Mouse (Mus musculus) left cerebral cortex, postnatal 36 days (tissue): ENCODE measurements around the gene Lmntd1. TPM values are rescaled to one million over a fixed set of nuclear protein-coding genes. Genes with fewer than 3 reads are reported as not detected.
A peak's percentile ranks its signal among the peaks of the same experiment; 100 is the strongest.

ENCODE experiments used
- DNase-seq, 2 experiments: peaks; one replicate each; pipeline ENCODE4 v3.0.0; 2021 to 2022; ENCODE audit warnings: low spot score in 2 of 2, mixed read lengths in 1 of 2
- intact Hi-C: fragments of 180-260 bp; cut with DNase I; formaldehyde crosslinking; loops from one replicate; pipeline ENCODE4 v1.15.1; 2025
- total RNA-seq, 2 experiments: library from RNA; stranded (reverse); gene quantifications; 2 replicates each; pipeline ENCODE4 v1.2.3; 2021

Lmntd1 gene
- total RNA-seq, 2 experiments from 2014 or later: 1.0 to 1.9 TPM

DNA sequence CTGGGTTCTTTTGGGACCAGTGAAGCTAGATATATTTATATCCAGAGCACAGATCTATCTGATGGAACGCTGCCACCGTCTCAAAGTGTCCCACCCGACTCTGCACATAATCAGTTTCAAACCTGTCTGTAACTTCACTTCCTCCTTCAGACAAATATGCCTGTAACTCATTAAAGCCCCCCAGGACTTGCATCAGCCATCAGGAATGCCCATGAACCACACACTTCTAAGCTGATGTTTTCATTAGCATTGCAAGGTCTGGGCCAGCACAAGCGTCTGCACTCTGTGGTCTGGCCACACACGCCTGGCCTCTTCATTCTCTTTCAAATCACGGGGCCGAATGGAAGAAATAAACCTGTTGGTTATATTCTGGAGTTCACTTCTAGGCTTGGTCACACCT is 250.4 kb downstream of the Lmntd1 start:
- intact Hi-C loops: no loop called here
- no peak for DNase-seq

DNA sequence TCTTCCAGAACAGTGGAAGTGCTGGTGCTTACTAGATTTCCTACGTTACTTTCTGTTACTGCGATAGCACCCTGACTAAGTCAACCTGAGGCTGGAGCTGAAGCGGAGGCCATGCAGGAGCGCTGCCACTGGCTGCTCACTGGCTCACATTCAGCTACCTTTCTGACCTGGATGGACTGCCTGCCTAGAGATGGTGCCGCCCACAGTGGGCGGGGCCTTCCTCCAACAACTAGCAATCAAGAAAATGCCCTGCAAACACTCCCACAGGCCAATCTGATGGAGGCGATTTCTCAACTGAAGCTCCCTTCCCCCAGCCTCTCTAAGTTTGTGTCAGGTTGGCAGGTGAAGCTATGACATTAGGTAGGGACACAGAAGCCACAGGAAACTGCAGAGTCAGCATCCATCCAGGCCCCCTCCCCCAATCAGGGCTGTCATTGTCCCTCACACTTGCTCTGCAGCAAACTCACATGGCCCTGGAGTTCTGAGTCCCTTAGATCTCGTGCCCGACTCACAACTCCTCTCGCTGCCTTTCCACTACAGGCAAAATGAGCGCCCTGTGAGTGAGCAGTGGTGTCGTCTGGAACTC is 252.9 kb downstream of the Lmntd1 start:
- no peak for DNase-seq
- intact Hi-C loops: loop anchor here (2.0 kb wide), 1 partner anchor 432 kb away; no protein-coding TSS in a partner anchor

DNA sequence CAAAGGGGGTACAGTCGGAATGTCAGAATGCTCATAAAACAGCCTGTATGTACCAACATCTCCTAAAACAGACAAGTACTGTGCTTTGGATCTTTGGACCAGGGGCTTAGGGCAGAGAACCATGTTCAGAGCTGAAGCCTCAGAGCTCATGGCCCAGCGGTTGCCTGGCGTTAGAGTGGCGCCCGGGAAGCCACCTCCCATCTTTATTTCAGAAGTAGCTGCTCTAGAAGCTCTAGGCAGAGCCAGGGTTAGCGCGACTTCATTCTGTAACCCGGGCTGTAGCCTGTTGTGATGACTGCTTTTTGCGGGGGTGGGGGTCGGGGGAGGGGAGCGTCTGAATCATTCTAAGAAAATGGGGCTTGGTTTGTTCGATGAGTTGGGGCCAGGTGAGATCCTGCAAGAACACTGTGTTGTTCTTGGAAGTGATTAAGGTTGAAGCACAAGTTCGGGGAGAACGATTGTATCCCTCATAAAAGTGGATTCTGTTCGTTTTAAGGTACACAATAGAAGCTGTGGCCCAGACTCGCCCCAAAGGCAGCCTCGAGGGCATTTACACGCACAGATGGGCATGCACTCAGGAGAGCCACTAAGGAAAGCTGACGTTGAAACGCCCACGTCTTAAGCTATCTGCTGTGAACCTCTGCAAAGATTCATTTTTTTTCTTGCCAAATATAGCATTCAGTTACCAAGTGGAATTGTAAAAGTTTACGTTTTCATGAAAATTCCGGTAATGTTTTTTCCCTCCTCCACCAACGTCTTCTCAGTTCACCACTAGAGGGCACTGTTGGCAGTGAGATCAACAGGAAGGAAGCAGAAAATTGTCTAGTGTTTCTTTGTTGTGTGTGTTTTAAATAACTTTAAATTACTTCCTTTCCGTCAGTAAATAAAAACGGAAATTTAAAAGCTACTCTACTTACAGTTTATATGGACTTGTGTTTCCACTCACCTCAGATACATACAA is 254.4 kb downstream of the Lmntd1 start:
- intact Hi-C loops: loop anchor here (2.0 kb wide), 1 partner anchor 433 kb away; no protein-coding TSS in a partner anchor
- DNase-seq: peak in 1 of 2 experiments; percentile 49

DNA sequence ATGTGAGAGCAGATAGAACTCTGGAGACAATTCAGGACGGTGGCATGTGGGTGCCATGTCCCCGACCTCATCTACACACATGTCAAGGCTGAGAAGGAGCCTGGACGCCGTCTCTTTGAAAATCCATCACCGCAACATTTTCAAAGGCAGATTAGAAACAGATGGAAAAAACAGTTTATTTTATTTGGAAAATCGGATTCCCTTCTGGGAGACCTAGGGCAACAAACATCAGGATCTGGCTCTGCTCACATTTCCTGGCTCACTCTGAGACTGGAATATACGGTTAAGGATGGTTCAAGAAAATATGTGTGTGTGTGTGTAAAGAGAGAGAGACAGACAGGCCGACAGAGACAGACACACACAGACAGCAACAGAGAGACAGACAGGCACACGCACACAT is 256.1 kb downstream of the Lmntd1 start:
- no peak for DNase-seq

DNA sequence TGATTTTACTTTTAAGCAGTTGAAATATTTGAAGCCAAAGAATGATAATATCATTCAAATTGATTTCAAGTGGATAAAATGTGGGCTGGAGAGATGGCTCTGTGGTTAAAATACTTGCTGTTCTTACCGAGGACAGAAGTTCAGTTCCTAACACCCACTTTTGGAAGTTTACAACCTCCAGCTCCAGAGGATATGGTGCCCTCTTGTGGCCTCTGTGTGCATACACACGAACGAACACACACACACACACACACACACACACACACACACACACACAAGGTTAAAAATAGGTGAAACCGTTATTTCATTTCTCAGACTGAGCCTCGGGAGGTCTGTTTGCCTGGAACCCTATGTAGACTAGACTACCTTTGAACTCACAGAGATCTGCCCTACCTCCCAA is 260.3 kb downstream of the Lmntd1 start:
- no peak for DNase-seq
- intact Hi-C loops: no loop called here

More for the DNA sequence above, 256.1 kb downstream of the Lmntd1 start:
- intact Hi-C loops: no loop called here

DNA sequence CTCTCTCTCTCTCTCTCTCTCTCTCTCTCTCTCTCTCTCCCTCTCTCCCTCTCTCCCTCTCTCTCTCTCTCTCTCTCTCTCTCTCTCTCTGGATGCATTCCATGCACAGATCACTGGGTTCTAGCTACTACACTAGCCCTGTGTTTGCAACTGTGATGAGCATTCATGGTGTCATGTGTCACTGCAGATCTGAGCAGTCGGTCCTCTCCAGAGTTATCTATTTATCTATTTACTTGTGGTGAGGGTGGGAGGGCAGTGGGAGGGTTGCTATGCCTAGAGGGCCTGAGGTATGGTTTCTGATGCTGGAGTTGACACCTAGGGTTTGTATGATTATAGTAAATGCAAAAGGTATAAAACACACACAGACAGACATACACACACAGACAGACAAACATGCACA is 261.4 kb downstream of the Lmntd1 start:
- no peak for DNase-seq
- intact Hi-C loops: no loop called here

DNA sequence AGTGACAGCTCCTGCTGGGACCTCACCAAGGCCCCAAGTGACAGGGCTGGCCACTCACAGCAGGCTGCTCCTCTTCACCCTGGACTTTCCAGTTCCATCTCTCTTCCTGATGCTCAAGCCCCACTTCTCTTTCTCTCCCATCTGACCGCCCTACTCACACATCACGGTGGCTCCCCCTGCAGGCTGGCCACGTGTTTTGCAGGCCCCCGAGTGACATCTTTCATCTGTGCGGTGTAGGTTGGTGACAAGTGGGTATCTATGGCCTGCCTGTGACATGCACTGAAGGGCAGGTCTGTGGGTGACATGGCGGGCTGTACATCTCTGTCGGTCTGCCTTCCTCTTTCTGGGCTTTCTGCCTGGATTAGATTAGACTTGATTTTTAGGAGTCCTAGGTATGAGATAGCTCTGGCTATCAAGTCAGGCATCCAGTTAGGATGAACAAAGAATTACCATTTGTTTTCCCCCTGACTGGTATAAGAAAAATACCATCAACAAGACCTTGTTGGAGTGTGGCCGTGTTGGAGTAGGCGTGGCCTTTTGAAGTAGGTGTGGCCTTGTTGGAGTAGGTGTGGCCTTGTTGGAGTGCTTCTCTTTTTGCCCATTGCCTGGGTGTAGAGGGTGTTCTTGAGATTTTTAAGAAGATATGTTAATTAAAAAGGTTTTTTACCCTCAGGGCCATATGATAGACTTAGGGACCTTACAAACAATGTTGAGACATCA is 265.8 kb downstream of the Lmntd1 start:
- no peak for DNase-seq
- intact Hi-C loops: no loop called here

DNA sequence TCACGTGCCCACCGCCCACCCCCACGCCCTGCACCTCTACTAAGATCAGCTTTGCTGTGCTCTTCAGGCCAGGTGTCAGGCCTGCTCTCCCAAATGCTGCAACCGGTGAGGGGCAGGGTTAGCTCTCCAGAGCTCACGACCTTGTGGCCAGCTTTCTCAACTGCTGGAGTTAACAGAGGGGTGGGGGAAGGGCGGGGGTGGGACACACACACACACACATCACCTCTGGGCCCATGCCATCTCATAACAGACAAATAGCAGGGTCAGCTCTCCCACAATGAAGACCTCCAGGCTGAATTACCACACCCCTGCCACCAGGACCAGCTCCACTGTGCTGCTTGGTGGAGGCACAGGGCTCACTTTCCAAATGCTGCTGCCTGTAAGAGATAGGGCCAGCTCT is 266.5 kb downstream of the Lmntd1 start:
- DNase-seq: no peak
- intact Hi-C loops: no loop called here

DNA sequence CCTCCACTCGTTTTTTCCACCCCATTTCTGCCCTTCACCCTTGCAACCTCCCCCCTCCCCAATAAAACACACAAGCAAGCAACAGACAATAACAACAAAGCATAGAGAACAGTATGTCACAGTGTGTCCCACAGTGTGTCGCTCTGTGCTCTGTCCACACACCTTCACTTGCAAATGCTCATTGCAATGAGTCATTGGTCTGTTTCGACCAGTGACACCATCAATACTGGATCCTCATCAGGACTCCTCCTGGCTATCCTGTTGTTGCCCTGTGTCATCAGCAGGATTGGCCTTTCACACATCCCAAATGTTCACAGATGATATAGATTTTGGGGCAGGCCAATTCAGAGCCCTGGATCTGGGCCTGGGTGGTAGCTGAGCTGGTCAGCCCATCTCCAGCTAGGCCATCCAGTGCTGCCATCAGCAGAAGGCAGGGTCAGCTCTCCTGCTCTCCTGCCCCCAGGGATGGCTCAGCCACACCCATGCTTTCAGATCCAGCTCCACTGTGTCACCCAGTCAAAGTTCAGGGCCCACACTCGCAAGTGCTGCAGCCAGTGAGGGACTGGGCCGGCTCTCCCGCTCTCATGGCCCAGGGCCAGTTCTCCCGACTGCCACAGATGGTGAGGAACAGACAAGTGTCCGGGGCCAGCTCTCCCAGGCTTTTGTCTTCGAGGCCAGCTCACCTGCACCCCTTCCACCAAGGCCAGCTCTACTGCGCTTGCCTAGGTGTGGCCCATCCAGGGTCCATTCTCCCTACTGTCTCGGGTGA is 267.1 kb downstream of the Lmntd1 start:
- intact Hi-C loops: no loop called here
- no peak for DNase-seq

DNA sequence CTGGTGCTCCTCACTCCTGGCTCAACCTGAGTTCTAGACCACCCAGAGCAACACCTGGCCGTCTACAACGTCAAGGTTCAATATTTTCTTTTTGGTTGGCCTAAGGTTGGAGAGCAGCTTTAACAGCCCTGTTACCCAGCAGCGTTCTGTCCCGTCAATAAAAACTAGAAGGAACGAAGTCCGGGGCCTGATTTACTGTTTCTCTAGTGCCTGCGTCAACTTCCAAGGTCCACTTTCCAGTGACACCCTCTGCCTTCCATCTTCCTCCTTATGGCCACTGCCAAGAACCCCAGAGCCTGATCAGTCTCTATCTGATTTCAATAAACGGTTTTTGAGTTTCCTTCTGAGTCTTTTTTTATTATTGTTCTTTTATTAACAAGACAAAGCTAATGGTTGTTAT is 267.8 kb downstream of the Lmntd1 start:
- no peak for DNase-seq
- intact Hi-C loops: no loop called here

DNA sequence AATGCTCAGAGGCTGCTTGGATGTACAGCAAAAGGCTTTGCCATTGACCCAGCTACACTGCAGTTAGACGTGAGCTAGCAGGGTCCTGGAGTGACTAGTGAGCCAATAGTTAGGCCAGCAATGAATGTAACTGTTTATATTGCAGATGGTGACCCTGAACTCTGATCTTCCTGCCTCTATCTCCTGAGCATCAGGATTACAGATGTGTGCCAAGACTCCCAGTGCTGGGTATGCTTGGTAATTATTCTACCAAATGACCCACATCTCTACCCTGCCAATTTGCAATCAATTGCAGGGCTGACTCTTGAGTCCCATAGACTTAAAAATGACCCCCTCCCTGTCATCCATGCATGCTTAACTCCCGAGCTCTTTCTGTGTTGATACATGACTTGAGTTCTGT is 269.4 kb downstream of the Lmntd1 start:
- intact Hi-C loops: loop anchor here (5.0 kb wide), 2 partner anchors 37 to 252 kb away; no protein-coding TSS in a partner anchor

DNA sequence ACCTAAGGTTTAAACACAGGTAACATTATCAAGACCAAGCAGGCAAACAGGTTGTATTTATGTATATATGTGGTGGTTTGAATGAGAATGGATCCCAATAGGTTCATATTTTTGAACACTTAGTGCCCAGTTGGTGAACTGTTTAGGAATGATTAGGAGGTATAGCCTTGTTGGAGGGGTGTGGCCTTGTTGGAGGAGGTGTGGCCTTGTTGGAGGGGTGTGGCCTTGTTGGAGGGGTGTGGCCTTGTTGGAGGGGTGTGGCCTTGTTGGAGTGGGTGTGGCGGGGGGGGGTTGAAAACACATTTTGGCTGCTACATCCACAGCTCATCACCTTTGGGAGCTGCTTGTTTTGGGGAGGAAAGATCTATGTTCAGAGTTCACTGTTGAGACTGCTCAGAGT is 270.7 kb downstream of the Lmntd1 start:
- no peak for DNase-seq
- intact Hi-C loops: loop anchor here (5.0 kb wide), 2 partner anchors 36 to 251 kb away; no protein-coding TSS in a partner anchor

More for the DNA sequence above, 269.4 kb downstream of the Lmntd1 start:
- no peak for DNase-seq

DNA sequence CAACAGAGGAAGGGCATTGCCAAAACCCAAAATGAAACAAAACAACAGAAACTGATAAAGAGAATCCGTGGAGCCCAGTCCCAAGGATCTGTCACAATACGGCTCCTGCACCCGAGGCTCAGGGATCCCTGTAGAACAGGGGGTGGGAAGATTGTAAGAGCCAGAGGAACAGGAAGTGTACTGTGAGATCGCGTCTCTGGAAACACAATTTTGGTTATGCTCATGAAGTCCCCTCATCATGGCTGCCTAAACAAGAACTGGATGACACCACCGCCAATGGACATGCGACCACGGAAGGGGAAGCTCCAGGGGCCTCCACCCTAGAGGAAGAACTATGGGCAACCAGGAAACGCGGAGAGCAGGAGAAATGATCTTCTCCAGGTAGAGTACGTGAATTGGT is 271.3 kb downstream of the Lmntd1 start:
- intact Hi-C loops: loop anchor here (5.0 kb wide), 2 partner anchors 36 to 251 kb away; no protein-coding TSS in a partner anchor
- no peak for DNase-seq

DNA sequence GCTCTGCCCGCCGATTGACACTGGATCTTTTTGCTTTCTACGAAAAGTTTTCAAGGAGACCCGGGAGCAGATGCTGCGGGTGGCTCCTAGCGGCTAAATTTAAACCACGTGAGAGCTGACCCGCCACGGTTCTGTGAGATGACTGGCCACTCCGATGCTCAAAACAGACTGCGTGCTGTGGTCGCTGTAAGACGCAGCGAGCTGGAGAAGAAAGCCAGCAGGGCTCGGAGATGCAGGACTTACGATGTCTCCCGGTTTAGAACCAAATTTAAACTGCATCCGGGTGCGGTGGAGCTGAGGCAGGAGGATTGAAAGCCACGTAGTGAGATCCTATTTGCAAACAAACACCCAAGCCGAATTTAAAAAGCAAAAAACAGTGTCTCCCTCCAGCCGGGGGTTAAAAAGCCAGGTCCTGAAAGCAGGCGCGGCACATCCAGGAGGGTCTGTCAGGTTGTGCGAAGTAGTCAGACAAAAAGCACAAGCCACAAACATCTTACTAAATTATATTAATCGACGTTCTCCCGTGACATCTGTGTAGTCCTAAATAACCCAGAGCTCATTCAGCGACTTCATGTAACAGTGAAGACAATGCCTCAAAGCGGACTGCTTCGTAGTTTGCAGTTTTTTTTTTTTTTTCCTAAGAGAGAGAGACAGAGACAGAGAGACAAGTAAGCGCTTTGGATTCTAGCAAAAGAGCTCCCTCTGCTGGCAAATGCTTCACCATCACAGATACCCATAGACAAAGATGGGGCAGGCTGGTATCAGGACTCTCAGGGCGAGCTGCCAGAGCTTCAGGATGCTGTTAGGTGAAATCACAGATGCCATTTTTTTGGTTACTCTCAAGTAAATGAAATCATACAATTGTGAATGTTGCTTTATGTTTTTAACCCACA is 272.6 kb downstream of the Lmntd1 start:
- intact Hi-C loops: loop anchor here (1.0 to 5.0 kb wide), 4 partner anchors 34 to 249 kb away; partner anchors contain the start of gene Kras
- DNase-seq: peak; percentile 71 to 85

DNA sequence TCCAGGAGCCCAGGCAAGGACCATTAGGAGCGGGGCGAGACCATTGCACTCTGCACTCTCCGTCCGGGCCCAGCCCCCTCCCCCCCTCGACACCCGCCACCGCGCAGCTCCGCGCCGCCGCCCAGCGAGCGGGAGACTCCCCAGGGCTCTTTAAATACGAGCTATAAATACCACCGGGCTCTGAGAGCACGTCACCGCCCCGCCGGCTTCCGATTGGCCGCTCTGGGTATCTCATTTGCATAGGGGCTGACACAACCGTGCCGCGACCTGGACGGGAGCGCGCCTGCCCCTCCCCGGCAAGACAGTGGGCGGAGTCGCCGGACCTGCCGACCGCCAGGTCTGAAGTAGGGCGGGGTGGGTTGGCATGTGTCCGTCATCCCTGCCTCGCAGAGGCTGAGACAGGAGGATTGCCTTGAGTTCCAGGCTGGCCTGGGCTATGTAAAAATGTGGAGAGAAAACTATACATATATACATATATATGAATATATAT is 273.4 kb downstream of the Lmntd1 start:
- DNase-seq: peak; percentile 92
- intact Hi-C loops: loop anchor here (1.0 to 5.0 kb wide), 4 partner anchors 33 to 248 kb away; partner anchors contain the start of gene Kras

DNA sequence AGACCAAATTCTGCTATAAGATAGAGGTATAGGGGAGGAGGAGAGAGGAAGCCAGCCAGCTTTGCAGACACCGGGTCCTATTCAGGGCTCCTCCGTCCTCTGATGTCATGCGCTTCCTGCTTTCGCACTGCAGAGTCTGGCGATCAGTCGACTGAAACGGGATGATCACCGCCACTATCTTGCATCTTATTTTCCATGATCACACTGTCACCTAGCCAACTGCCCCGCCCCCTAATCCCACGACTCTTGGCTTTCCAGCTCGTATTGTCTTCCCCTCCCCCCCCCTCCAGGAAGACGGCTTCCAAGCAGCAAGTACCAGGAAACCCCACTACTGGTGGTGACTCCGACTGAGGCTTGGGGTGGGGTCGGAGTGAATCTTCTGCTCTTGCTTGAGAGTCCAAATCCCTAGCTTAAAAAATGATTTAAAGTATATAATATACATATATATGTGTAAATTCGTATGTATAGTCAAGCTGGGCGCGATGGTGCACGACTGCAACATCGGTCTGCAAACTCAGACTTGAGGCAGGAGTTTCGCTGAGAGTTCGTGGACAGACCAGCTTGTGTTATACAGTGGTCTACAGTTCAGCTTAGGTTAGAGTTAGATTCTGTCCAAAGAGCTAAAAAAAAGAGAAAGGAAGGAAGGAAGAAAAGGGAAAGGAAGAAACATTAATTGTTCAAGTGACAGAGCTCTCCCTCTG is 274.0 kb downstream of the Lmntd1 start:
- intact Hi-C loops: loop anchor here (5.0 kb wide), 2 partner anchors 33 to 248 kb away; no protein-coding TSS in a partner anchor
- DNase-seq: peak; percentile 45 to 48

DNA sequence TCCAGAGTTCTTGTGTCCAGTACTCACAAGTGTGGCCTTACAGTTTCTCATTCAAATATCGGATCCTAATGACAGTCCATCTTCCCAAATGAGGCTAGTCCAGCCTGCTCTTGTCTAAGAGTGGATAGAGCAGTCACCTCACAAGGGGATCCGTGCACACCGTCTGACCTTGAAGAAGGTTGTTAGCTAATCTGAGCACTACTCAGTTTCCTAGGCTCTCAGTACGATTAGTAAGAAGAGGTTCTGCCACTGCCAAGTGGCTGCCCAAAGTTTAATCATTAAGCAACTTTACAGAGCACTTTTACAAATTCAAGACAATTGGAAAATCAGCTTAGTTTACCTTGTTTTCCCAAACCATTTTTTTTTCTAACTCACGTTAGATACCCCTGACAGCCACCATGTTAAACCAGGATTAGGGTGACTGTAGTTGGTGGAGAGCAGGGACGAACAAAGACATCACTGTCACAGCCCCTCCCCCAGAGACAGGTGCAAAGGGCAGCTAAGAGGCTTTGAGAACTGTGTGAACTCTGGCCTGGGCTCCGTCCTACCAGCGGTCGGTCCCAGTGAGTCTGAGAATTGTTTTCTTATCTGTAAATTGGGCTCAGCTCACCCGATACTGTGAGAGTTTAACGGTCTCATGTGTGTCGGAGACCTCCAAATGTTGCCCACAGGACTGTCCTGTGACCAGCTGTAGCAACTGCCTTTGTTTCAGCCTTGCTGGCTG is 275.4 kb downstream of the Lmntd1 start:
- no peak for DNase-seq
- intact Hi-C loops: no loop called here
